Mouse (Mus musculus) lung, postnatal 10 days (tissue): ENCODE results near the gene Lin28b.

Experiments
- DNase-seq: peaks from one replicate; pipeline ENCODE4 v3.0.0; 2021

Lin28b gene

GRCm38 (mm10) chr10:45485761-45486602 lies at the start of gene Lin28b:
Lin28b (minus strand) TSS chr10:45486395.
- DNase-seq, result peak; percentile 12

DNA sequence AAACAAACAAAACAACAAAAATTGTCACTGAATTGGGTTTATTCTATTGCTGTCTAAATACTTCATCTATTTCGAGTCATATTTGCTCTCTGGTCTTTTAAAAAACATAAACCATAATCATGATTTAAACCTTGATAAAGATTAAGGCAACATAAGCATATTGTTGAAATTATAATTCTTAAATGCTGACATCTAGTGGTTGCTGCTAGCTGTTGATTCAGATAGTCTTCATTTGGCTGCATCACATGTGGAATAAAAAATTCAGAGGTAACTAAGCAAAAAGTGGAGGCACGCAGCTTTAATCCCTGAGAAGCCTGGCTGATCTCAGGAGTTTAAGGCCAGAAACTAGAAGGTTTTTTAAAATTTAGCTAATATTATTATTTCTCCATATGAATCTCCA lies 25.6 kb upstream of the Lin28b start:
- DNase-seq, result no peak

DNA sequence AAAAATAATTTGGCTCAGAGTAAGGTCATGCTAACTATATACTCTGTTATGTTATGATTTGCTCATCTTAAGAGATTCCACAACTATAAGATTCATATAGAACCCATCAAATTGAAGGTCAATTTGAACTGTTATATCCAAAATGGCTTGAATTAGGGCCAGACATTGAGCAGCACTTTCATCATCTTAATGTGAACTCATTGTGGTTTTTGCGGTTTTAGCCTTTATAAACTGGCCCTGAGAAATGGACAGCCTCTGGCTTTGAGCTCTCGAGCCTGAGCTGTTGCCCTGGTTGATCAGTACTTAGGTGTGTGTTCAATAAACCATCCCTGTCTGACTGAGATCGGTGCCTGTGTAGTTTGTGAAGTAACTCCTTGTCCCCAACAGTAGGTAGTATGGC lies 24.5 kb upstream of the Lin28b start:
- DNase-seq, result no peak

- DNase-seq, result no peak
These were observed 14.1 kb upstream of the Lin28b start for GRCm38 (mm10) chr10:45500259-45500658.

DNA sequence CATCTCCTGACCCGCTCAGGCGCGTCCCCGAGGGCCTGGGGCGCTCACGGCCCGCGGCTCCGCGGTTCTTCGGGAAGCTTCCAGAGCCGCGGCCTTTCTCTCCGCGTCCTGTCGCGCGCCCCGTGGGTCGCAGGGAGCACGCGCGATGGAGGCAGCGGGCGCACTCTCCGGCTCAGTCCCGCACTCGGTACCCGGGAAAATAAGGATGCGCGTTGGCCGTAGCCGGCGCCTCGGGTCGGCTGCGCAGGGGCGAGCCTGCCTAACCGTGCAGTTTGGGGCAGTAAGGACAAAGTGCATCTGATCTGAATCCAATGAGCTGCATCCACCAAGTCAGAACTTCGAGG lies 380 bp upstream of the Lin28b start:
- no peak for DNase-seq

DNA sequence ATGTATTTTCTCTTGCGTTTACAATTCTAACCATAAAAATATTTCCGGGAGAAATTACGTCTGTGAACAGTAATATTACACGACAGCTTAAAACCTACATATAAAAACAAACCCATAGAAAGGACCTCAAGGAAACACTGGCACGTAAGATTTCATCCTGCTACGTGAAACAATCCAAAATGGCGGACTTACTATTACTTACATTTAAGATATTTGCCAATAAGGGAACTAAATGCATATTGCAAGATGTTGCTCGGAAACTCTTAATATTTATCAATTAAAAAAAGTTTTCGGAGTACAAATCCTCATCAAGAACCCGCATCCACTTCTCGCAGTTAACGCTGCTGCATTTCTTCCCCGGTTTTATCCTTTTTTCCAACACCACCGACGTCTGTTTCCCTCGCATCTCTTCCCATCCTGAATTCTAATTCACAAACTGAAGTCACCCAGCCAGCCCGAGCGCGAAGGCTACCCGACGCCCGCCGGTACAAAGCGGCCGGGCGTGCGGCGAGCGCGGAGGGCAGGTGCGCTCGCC lies 902 bp downstream of the Lin28b start:
- no peak for DNase-seq

DNA sequence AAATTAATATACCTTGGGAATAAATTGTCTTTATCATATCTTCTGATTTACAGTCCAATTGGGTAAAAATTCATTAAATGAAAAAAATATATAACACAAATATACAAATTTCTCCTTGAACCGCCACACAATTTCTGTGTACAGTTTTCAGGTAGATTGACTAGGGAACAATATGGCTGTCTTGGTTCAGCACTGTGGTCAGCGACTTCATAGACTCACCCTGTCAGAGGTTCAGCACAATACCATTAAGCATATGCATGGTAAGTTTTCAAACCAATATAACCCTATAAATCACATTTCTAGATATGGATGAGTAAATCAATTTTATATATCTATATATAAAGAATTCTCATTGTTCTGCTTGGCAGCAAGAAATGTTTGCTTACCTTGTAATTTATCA lies 3.0 kb downstream of the Lin28b start:
- no peak for DNase-seq

- DNase-seq, result no peak
These were observed 12.4 kb downstream of the Lin28b start for GRCm38 (mm10) chr10:45473663-45474333.

DNA sequence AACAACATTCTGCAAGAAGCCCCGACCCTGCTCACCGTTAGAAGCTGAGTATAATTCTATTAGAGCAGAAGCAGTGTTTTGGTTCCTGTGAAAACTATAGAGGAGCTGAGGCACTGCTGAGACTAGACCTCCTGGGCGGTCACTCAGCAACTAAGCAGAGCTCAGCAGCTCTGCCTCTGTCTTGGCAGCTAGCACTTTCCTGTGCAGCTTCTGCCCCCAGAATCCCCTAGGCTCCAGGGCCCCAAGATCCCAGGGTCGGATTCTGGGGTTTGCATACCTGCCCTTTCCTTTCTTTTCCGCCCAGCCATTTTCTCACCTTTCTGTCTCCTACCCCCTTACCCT lies 13.1 kb downstream of the Lin28b start:
- no peak for DNase-seq

GRCm38 (mm10) chr10:45472431-45473142 lies 13.6 kb downstream of the Lin28b start:
- DNase-seq, result no peak

DNA sequence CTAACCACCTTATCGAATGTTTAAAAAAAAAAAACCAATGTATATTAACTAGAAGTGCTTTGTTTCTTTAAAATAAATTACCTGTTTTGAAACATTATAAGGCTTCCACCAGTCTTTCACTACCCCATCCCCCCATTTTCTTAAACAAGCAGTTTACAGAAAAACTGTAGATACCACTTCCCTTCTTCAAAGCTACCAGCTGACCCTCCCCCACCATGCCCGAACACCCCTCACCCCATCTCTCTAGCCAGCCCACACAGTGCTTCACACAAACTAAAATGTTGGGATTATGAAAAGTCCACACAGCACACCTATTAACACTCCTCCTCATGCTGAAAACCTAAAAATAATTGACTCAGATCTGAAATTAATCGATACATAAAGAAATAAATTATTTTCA lies 14.9 kb downstream of the Lin28b start:
- no peak for DNase-seq

DNA sequence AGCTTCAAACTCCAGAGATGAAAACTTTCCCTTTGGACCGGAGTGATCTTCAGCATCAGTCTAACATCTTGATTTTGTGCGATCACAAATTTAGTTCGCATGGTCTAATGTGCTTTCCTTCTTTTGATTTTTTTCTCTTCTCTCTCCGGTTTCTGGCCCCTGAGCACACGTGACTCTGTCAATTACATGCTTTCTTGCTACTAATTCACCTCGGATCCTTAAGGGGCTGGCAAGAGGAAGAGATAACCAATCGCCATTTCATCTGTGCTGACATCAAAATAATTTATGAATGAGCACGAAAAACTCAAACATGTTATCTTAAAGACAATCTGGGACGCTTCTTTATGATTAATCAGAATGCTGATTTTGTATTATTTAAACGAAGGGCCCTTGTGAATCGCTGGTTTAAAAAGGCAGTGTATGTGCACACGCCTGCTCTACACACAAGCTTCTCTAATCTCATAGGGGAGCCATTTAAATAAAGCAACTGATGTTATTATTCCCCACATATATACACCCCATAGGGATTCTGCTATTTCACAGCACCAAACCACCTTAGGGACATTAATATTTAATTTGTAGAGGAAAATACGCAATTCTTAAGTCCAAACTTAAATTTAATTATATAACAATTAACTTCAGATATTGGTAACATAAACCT lies 16.0 kb downstream of the Lin28b start:
- DNase-seq, result no peak

GRCm38 (mm10) chr10:45469027-45469996 lies 16.9 kb downstream of the Lin28b start:
- DNase-seq, result no peak

DNA sequence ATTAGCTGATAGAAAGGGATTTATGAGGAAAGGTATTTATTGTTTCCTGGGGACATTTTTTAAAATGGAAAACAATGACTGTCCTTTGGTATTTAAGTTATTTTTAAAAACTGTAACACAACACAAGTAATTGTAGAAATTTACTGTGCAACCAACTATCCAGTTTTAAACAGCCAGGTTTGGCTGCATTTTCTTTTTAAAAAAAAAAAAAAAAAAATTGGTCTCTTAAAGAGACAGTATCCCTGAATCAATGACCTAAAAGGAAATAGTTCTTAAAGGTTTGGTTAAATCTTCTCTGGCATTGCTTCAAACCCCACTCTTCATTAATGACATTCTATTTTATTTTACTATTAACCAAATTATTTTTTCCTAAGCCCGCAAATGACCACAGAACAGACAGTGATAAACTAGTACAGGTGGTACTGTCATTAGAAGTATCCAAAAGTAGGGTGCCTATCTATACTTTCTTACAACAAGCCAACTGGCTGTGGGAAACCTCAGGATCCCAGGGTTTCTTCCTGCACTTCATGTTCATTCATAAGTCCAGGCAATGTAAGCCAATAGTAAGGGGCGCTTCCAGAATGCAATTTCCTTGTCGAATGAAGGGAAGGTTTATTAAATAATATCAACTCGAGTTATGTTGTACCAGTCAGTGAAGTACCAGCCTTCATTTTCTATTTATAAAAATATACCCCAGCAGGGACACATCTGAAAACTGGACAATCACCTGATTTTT lies 17.8 kb downstream of the Lin28b start:
- DNase-seq, result no peak

- no peak for DNase-seq
These were observed 27.6 kb downstream of the Lin28b start for GRCm38 (mm10) chr10:45458637-45459036.

GRCm38 (mm10) chr10:45458074-45458473 lies 28.1 kb downstream of the Lin28b start:
- DNase-seq, result no peak

DNA sequence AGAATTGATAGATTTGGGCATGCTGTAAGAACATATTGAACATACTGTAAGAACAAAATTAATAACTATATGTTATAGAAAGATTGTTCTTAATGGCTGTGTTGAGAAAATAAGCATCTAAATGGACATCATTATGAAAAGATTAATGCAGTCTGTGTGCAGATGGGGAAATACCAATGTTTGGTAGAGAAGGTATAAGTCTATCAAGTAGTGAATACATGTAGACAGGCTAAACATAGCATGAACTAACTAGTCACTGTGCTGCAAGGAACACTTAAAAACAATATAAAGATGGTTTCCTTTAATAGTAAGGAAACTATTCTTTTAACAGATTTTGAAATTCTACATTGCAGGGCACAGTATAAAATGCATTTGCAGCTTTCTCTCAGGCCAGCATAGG lies 39.6 kb downstream of the Lin28b start:
- no peak for DNase-seq

DNA sequence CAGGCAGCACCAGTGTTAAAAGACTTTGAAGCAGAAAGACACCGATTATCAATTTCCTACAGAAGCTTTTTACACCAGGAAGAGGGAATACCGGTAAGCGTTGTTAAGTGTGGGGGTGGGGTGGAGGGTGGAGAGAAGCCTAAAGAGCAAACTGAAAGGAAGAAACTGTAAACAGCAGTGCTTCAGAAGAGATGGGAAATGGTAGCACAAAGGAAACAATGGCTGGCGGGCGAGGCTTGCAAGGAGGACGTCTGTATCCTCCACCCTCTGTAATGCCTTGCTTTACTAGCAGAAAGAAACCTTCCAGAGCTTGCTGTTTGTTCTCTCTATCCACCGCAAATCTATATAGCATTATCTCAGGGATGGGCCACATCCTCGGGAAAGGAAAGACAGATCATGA lies 40.0 kb downstream of the Lin28b start:
- DNase-seq, result no peak

DNA sequence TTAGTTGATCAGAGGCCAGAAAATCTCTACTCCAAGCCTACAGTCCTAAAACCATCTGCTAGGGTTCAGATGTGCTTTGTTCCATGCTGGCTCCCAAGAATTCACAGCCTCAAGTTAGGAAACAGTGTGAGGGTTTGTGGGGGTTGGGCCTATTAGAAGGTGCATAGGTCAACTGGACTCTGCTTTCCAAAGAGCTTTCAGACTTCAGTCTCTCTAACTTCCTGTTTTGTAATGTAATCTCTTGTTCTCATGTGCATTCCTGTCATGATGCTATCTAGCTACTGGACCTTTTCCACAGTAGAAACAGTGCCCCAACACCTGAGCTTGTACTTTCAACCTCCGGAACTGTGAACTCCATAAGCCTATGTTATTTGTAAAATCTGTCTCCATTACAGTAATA lies 63.8 kb downstream of the Lin28b start:
- DNase-seq, result no peak

DNA sequence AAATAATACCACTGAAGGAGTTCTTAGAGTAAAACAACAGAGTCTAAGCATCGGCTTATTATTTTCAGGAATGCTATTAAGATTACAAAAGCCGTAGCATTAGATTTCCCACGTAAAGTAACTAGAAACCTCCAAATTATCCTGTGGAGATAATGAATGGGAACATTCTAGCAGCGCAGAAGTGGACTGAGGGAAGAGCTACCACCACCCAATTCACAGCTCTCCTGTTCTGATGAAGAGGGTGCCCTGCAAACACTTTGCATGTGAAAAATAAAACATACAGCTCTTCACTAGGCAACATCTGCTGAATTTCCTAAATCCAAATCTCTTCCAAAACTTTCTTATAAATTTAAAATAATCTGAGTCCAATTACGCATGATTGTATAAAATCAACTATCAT lies 74.1 kb downstream of the Lin28b start:
- DNase-seq, result no peak

- no peak for DNase-seq
These were observed 74.5 kb downstream of the Lin28b start for GRCm38 (mm10) chr10:45411741-45412140.
